Mouse (Mus musculus) lung, embryonic 14.5 days (tissue): ENCODE measurements at regions not wholly inside any gene's neighbourhood (a gene's known extent, or its start where the extent isn't known, plus 50 kb on each side); places are given as distances from the start of the nearest gene placed in this dataset.

Experiments
- ATAC-seq: fragments of 200-750 bp; cut with Nextera tagmentation; 2 replicates; pipeline ENCODE4 v1.8.0; 2017; ENCODE audit warnings: mild to moderate bottlenecking, moderate TSS enrichment, moderate library complexity; ENCODE audit not compliant: insufficient read depth
- DNase-seq: peaks from one replicate; pipeline ENCODE4 v3.0.0-alpha.2; 2015
- H3K27ac ChIP-seq: fragments of 300-500 bp; sonication (generic); 2 replicates; pipeline ENCODE4 v1.5.1; 2014; ENCODE audit warnings: low read depth, mild to moderate bottlenecking, moderate library complexity
- H3K27me3 ChIP-seq: fragments of 300-500 bp; sonication (generic); 2 replicates; pipeline ENCODE4 v1.6.1; 2014; ENCODE audit warnings: low read length, control low read depth; ENCODE audit not compliant: insufficient read depth
- H3K36me3 ChIP-seq: fragments of 300-500 bp; sonication (generic); 2 replicates; pipeline ENCODE4 v1.6.1; 2014; ENCODE audit warnings: control low read depth; ENCODE audit not compliant: insufficient read depth
- H3K4me1 ChIP-seq: fragments of 300-500 bp; sonication (generic); 2 replicates; pipeline ENCODE4 v1.6.1; 2014; ENCODE audit warnings: antibody characterized with exemption, control low read depth; ENCODE audit not compliant: insufficient read depth
- H3K4me2 ChIP-seq: fragments of 300-500 bp; sonication (generic); 2 replicates; pipeline ENCODE4 v1.6.1; 2014; ENCODE audit warnings: mild to moderate bottlenecking
- H3K4me3 ChIP-seq: fragments of 300-500 bp; sonication (generic); 2 replicates; pipeline ENCODE4 v1.5.1; 2014; ENCODE audit warnings: low read depth, low read length
- H3K9ac ChIP-seq: fragments of 300-500 bp; sonication (generic); 2 replicates; pipeline ENCODE4 v1.6.1; 2014
- H3K9me3 ChIP-seq: fragments of 300-500 bp; sonication (generic); 2 replicates; pipeline ENCODE4 v1.6.1; 2016; ENCODE audit warnings: low read depth, low read length, control low read depth
- CTCF ChIP-seq: IDR thresholded peaks from 2 replicates; pipeline ENCODE4 v1.5.1; 2016; ENCODE audit warnings: antibody characterized with exemption, low read depth
- WGBS: fragments of 180-500 bp; shearing (Covaris S2); extraction: QIAGEN DNeasy Blood & Tissue Kit; methylation state at CpG from one replicate; pipeline ENCODE4 v1.1.7; 2014; 5-methylcytosine and 5-hydroxymethylcytosine counted together

GRCm38 (mm10) chr1:109471671-109472070 is 510.6 kb upstream of the Cdh7 start:
- Histone ChIP-seq H3K9ac (no peak overlapping the region), H3K4me1 (no peaks in the 10 kb centered on the region), H3K4me3 (no peak overlapping the region), H3K27ac (no peak overlapping the region), H3K36me3 (no peaks in the 10 kb centered on the region), H3K9me3 (no peaks in the 10 kb centered on the region; the same call in 1 of the 2 replicates), H3K4me2 (no peak overlapping the region), H3K27me3 (no peaks in the 10 kb centered on the region)
- DNase-seq: peak; percentile 11
- ATAC-seq: no peak
- TF ChIP-seq CTCF: no peak
- WGBS: 47% methylated on average over 3 of the region's 3 CpGs

- no peak for ATAC-seq
- H3K9me3 ChIP-seq: no peaks in the 10 kb centered on the region
- no peaks in the 10 kb centered on the region for H3K4me1 ChIP-seq
Measured at GRCm38 (mm10) chr1:109481387-109481786, 500.8 kb upstream of the Cdh7 start.

GRCm38 (mm10) chr1:109495936-109496335 is 486.3 kb upstream of the Cdh7 start:
- H3K4me3 ChIP-seq: no peak overlapping the region
- ATAC-seq: no peak
- H3K4me1 ChIP-seq: no peaks in the 10 kb centered on the region
- H3K27me3 ChIP-seq: no peaks in the 10 kb centered on the region
- no peaks in the 10 kb centered on the region for H3K9me3 ChIP-seq
- no peak for DNase-seq
- H3K27ac ChIP-seq: no peak overlapping the region
- no peak overlapping the region for H3K4me2 ChIP-seq
- H3K9ac ChIP-seq: no peak overlapping the region
- 47% methylated on average over 1 of the region's 1 CpGs for WGBS
- H3K36me3 ChIP-seq: no peaks in the 10 kb centered on the region
- TF ChIP-seq CTCF: no peak

More at GRCm38 (mm10) chr1:109481387-109481786, 500.8 kb upstream of the Cdh7 start:
- Histone ChIP-seq H3K9ac (no peak overlapping the region), H3K36me3 (no peaks in the 10 kb centered on the region), H3K4me3 (no peak overlapping the region), H3K27me3 (no peaks in the 10 kb centered on the region), H3K4me2 (no peak overlapping the region), H3K27ac (no peak overlapping the region)
- no peak for DNase-seq
- TF ChIP-seq CTCF: no peak
- WGBS: 74% methylated on average over 3 of the region's 3 CpGs

GRCm38 (mm10) chr1:109512632-109513259 is 469.5 kb upstream of the Cdh7 start:
- 84% methylated on average over 1 of the region's 1 CpGs for WGBS
- no peak for TF ChIP-seq CTCF
- DNase-seq: no peak
- H3K4me3 ChIP-seq: no peak overlapping the region
- H3K27me3 ChIP-seq: no peaks in the 10 kb centered on the region
- H3K9ac ChIP-seq: no peak overlapping the region
- no peak for ATAC-seq
- H3K4me1 ChIP-seq: no peaks in the 10 kb centered on the region
- no peak overlapping the region for H3K27ac ChIP-seq
- H3K36me3 ChIP-seq: no peaks in the 10 kb centered on the region
- H3K4me2 ChIP-seq: no peak overlapping the region
- H3K9me3 ChIP-seq: no peaks in the 10 kb centered on the region

- ATAC-seq (no peak), DNase-seq (no peak)
- no peaks in the 10 kb centered on the region for H3K4me1 ChIP-seq
- no peak for TF ChIP-seq CTCF
- H3K9me3 ChIP-seq: no peaks in the 10 kb centered on the region
- H3K36me3 ChIP-seq: no peaks in the 10 kb centered on the region
- no peak overlapping the region for H3K4me3 ChIP-seq
- H3K4me2 ChIP-seq: no peak overlapping the region
- no peak overlapping the region for H3K9ac ChIP-seq
- H3K27ac ChIP-seq: no peak overlapping the region
- no peaks in the 10 kb centered on the region for H3K27me3 ChIP-seq
- 83% methylated on average over 1 of the region's 1 CpGs for WGBS
Measured at GRCm38 (mm10) chr1:109514375-109514774, 467.9 kb upstream of the Cdh7 start.
